Mouse (Mus musculus): Measurements from ENCODE around the gene Tnfrsf18. TPM values are rescaled to one million over a fixed set of nuclear protein-coding genes. Genes with fewer than 3 reads are reported as not detected.

Tnfrsf18 gene
- polyA plus RNA-seq, 1 experiment = 0.30 TPM

GRCm38 (mm10) chr4:156077499-156078301, 51.7 kb downstream of the Tnfrsf18 start:
- Histone ChIP-seq H3K79me3 (ENCODE audit: low read depth) (no peaks in the 10 kb centered on the region), H3K4me3 (ENCODE audit: insufficient read depth, poor library complexity, severe bottlenecking) (no peak overlapping the region), H3K36me3 (ENCODE audit: control insufficient read depth, insufficient read depth) (no peaks in the 10 kb centered on the region), H3K27me3 (ENCODE audit: control insufficient read depth, insufficient read depth, insufficient read length) (peaks cover 27% of the 10 kb centered on the region), H3ac (ENCODE audit: control insufficient read depth, insufficient read length, low read depth) (no peak overlapping the region), H3K79me2 (ENCODE audit: control insufficient read depth, insufficient read depth) (no peaks in the 10 kb centered on the region)
- TF ChIP-seq MYOG (IDR thresholded peaks at IDR 0.05; ENCODE audit: control insufficient read depth, extremely low read depth, insufficient read length) (no peak), MAX (IDR thresholded peaks at IDR 0.05) (no peak), FOSL1 (IDR thresholded peaks at IDR 0.05; ENCODE audit: insufficient read depth, low read length, poor library complexity, severe bottlenecking) (no peak), MYOD1 (IDR thresholded peaks at IDR 0.05; ENCODE audit: control insufficient read depth, insufficient read length, low read depth) (no peak), CTCF (IDR thresholded peaks at IDR 0.05; ENCODE audit: control insufficient read depth, insufficient read depth, insufficient read length) (no peak), CEBPB (IDR thresholded peaks at IDR 0.05; ENCODE audit: low read depth) (no peak), USF1 (IDR thresholded peaks at IDR 0.05; ENCODE audit: low read depth) (no peak)

Small RNA genes within 50 kb of the gene (microRNA-seq; reads per million reads assigned to microRNA genes)
- 0.36 reads per million for gene Mir200a (ENCODE audit: borderline microRNAs expressed)
- gene Mir200b (ENCODE audit: borderline microRNAs expressed) = 0.32 reads per million
- gene Mir429 (ENCODE audit: borderline microRNAs expressed) = 0.84 reads per million, percentile 18 among the genes with 10 or more reads in this experiment

Other genes with a start within 250 kb of the Tnfrsf18 start
- gene Tmem88b, start 240.3 kb upstream of the Tnfrsf18 start, polyA plus RNA-seq (2012; fragmentation: generic; extraction: Trizol) = 0.18 TPM
- gene Ankrd65, start 235.7 kb upstream of the Tnfrsf18 start, polyA plus RNA-seq (2012; fragmentation: generic; extraction: Trizol) = not detected
- 262 TPM for gene Mrpl20, start 223.3 kb upstream of the Tnfrsf18 start, polyA plus RNA-seq (2012; fragmentation: generic; extraction: Trizol)
- 18.8 TPM for gene Ccnl2, start 213.7 kb upstream of the Tnfrsf18 start, polyA plus RNA-seq (2012; fragmentation: generic; extraction: Trizol)
- 140 TPM for gene Aurkaip1, start 194.9 kb upstream of the Tnfrsf18 start, polyA plus RNA-seq (2012; fragmentation: generic; extraction: Trizol)
- 38.0 TPM for gene Mxra8, start 186.5 kb upstream of the Tnfrsf18 start, polyA plus RNA-seq (2012; fragmentation: generic; extraction: Trizol)
- 46.6 TPM for gene Dvl1, start 178.8 kb upstream of the Tnfrsf18 start, polyA plus RNA-seq (2012; fragmentation: generic; extraction: Trizol)
- 0.08 TPM for gene Tas1r3, start 162.8 kb upstream of the Tnfrsf18 start, polyA plus RNA-seq (2012; fragmentation: generic; extraction: Trizol)
- 11.8 TPM for gene Cptp, start 156.7 kb upstream of the Tnfrsf18 start, polyA plus RNA-seq (2012; fragmentation: generic; extraction: Trizol)
- gene Ints11, start 156.6 kb upstream of the Tnfrsf18 start, polyA plus RNA-seq (2012; fragmentation: generic; extraction: Trizol) = 68.4 TPM
- gene Pusl1, start 134.4 kb upstream of the Tnfrsf18 start, polyA plus RNA-seq (2012; fragmentation: generic; extraction: Trizol) = 30.7 TPM
- 31.0 TPM for gene Acap3, start 134.3 kb upstream of the Tnfrsf18 start, polyA plus RNA-seq (2012; fragmentation: generic; extraction: Trizol)
- 68.2 TPM for gene Ube2j2, start 82.3 kb upstream of the Tnfrsf18 start, polyA plus RNA-seq (2012; fragmentation: generic; extraction: Trizol)
- 2.4 TPM for gene C1qtnf12, start 63.8 kb upstream of the Tnfrsf18 start, polyA plus RNA-seq (2012; fragmentation: generic; extraction: Trizol)
- gene B3galt6, start 33.5 kb upstream of the Tnfrsf18 start, polyA plus RNA-seq (2012; fragmentation: generic; extraction: Trizol) = 6.6 TPM
- 141 TPM for gene Sdf4, start 33.3 kb upstream of the Tnfrsf18 start, polyA plus RNA-seq (2012; fragmentation: generic; extraction: Trizol)
- gene Tnfrsf4, start 12.3 kb upstream of the Tnfrsf18 start, polyA plus RNA-seq (2012; fragmentation: generic; extraction: Trizol) = 0.54 TPM
- gene Ttll10, start 33.2 kb downstream of the Tnfrsf18 start, polyA plus RNA-seq (2012; fragmentation: generic; extraction: Trizol) = not detected
- gene 9430015G10Rik, start 83.8 kb downstream of the Tnfrsf18 start, polyA plus RNA-seq (2012; fragmentation: generic; extraction: Trizol) = 19.2 TPM
- gene Rnf223, start 104.3 kb downstream of the Tnfrsf18 start, polyA plus RNA-seq (2012; fragmentation: generic; extraction: Trizol) = 0.40 TPM
- 16.7 TPM for gene Agrn, start 171.3 kb downstream of the Tnfrsf18 start, polyA plus RNA-seq (2012; fragmentation: generic; extraction: Trizol)
- gene Isg15, start 174.7 kb downstream of the Tnfrsf18 start, polyA plus RNA-seq (2012; fragmentation: generic; extraction: Trizol) = 1.0 TPM
- gene AW011738, start 177.1 kb downstream of the Tnfrsf18 start, polyA plus RNA-seq (2012; fragmentation: generic; extraction: Trizol) = 0.29 TPM
- 0.02 TPM for gene Perm1, start 189.7 kb downstream of the Tnfrsf18 start, polyA plus RNA-seq (2012; fragmentation: generic; extraction: Trizol)
- gene Plekhn1, start 208.7 kb downstream of the Tnfrsf18 start, polyA plus RNA-seq (2012; fragmentation: generic; extraction: Trizol) = 7.5 TPM
- 106 TPM for gene Noc2l, start 209.8 kb downstream of the Tnfrsf18 start, polyA plus RNA-seq (2012; fragmentation: generic; extraction: Trizol)
- 0.21 TPM for gene Samd11, start 229.5 kb downstream of the Tnfrsf18 start, polyA plus RNA-seq (2012; fragmentation: generic; extraction: Trizol)